Mouse (Mus musculus) megakaryocyte, adult 5-6 weeks (primary cell): Measurements from ENCODE around the gene Ndufs8. TPM values are rescaled to one million over a fixed set of nuclear protein-coding genes. Genes with fewer than 3 reads are reported as not detected.
A peak's percentile ranks its signal among the peaks of the same experiment; 100 is the strongest.

ENCODE experiments used
- ATAC-seq: 2 replicates; pipeline ENCODE4 v1.8.0; 2016; ENCODE audit warnings: mild to moderate bottlenecking, inconsistent platforms; ENCODE audit not compliant: poor library complexity, severe bottlenecking
- total RNA-seq, 2 experiments: library from RNA; stranded (forward) in 1 of 2; stranded (reverse) in 1 of 2; fragments of 153-499, 151-499 nt in 1 of 2; fragments of 221-1000, 200-1000 nt in 1 of 2; gene quantifications; 2 replicates each; pipeline versions ENCODE4 v1.2.3 to v1.2.4; 2015 to 2017

The Ndufs8 gene
- total RNA-seq, 2 experiments from 2014 or later: 60.4 to 215 TPM

GRCm38 (mm10) chr19:3935032-3935895 lies 22.7 kb upstream of the Ndufs8 start, which contains the start of gene Unc93b1:
Gene Unc93b1, plus strand, starts transcription at chr19:3935186.
- peak; percentile 83 for ATAC-seq

- peak; percentile 38 for ATAC-seq
Measured at GRCm38 (mm10) chr19:3931716-3932115, 19.1 kb upstream of the Ndufs8 start.

- no peak for ATAC-seq
Measured at GRCm38 (mm10) chr19:3930262-3931057, 17.9 kb upstream of the Ndufs8 start.

GRCm38 (mm10) chr19:3929211-3929941 lies 16.8 kb upstream of the Ndufs8 start, which contains the start of gene Aldh3b1:
Gene Aldh3b1, minus strand, starts transcription at chr19:3929808.
- ATAC-seq: peak; percentile 70

GRCm38 (mm10) chr19:3928779-3929178 lies 16.2 kb upstream of the Ndufs8 start:
- no peak for ATAC-seq

GRCm38 (mm10) chr19:3927989-3928388 lies 15.4 kb upstream of the Ndufs8 start:
- 0 out of 2 replicates have a peak, but pooled peaks have one; percentile 12 for ATAC-seq

GRCm38 (mm10) chr19:3926685-3927084 lies 14.1 kb upstream of the Ndufs8 start:
- ATAC-seq: no peak

GRCm38 (mm10) chr19:3926279-3926678 lies 13.7 kb upstream of the Ndufs8 start:
- ATAC-seq: no peak

GRCm38 (mm10) chr19:3925859-3926258 lies 13.3 kb upstream of the Ndufs8 start:
- ATAC-seq: no peak

GRCm38 (mm10) chr19:3924868-3925267 lies 12.3 kb upstream of the Ndufs8 start:
- no peak for ATAC-seq

GRCm38 (mm10) chr19:3924190-3924589 lies 11.6 kb upstream of the Ndufs8 start:
- ATAC-seq: no peak

GRCm38 (mm10) chr19:3923586-3923985 lies 11.0 kb upstream of the Ndufs8 start:
- ATAC-seq: peak; percentile 52

GRCm38 (mm10) chr19:3922661-3923371 lies 10.2 kb upstream of the Ndufs8 start:
- peak; percentile 62 for ATAC-seq

GRCm38 (mm10) chr19:3919928-3920327 lies 7.4 kb upstream of the Ndufs8 start:
- no peak for ATAC-seq

GRCm38 (mm10) chr19:3916727-3917126 lies 4.2 kb upstream of the Ndufs8 start:
- ATAC-seq: no peak

- peak; percentile 23; the same call in 1 of the 2 replicates for ATAC-seq
Measured at GRCm38 (mm10) chr19:3914535-3914934, 2.0 kb upstream of the Ndufs8 start.

GRCm38 (mm10) chr19:3913692-3914091 lies 1.1 kb upstream of the Ndufs8 start:
- ATAC-seq: no peak

- ATAC-seq: no peak
Measured at GRCm38 (mm10) chr19:3910206-3910605, 2.4 kb downstream of the Ndufs8 start.

- no peak for ATAC-seq
Measured at GRCm38 (mm10) chr19:3907876-3908660, 4.5 kb downstream of the Ndufs8 start.
